Mouse (Mus musculus): ENCODE results near the gene Agap1.

The Agap1 gene

GRCm38 (mm10) chr1:89457126-89458031 lies 2.8 kb downstream of the Agap1 start:
- no peak for ATAC-seq (ENCODE audit: insufficient number of reproducible peaks, low FRiP score, low TSS enrichment)

DNA sequence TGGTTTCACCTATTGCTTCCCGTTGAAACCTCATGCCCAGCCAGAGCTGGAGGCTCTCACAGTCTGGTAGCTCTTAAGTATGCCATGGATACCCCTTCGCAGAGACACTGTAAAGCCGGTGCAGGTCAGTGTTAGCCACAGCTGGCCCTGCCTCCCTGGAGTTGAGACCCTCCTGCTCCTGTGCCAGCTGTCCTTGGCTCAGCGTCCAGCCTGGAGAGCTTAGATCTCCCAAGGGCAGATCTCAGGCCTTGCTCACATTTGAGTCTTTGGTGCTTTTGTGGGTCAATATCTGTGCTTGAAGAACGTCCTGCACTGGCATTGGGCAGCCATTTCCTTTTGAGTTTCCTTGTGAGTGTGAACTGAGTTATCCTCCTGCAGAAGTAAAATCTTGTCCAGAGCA lies 7.3 kb downstream of the Agap1 start:
- no peak for ATAC-seq (ENCODE audit: insufficient number of reproducible peaks, low FRiP score, low TSS enrichment)

- no peak for ATAC-seq (ENCODE audit: insufficient number of reproducible peaks, low FRiP score, low TSS enrichment)
Observed at GRCm38 (mm10) chr1:89463138-89463537, 8.5 kb downstream of the Agap1 start.

DNA sequence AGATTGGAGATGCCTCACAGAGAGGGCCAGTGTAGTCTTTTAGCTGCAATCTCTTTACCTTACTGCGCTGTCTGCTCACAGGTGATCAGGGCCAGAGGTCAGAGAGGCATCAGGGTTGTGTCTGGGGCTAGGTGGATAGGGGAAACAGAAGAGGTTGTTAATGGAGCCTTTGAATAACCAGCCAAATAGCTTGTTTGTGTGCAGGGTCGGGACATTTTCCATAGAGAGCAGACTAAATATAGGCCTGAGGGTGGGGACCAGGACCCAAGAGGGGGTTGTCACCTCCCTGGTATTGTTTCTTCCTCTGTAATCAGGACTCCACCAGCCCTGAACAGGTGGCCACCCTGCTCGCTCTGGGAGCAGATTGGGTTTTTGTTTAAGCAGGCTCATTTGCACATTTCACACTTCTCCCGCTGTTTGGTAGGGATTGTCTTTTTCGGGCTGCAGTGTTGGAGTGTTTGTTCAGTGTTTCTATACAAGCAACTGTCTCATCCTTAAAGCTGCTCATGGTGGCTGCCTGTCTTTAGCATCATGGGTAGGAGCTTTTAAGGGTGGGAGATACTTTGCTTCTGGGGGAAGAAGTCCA lies 10.9 kb downstream of the Agap1 start:
- no peak; the same call in 1 of the 2 replicates for ATAC-seq (ENCODE audit: insufficient number of reproducible peaks, low FRiP score, low TSS enrichment)

DNA sequence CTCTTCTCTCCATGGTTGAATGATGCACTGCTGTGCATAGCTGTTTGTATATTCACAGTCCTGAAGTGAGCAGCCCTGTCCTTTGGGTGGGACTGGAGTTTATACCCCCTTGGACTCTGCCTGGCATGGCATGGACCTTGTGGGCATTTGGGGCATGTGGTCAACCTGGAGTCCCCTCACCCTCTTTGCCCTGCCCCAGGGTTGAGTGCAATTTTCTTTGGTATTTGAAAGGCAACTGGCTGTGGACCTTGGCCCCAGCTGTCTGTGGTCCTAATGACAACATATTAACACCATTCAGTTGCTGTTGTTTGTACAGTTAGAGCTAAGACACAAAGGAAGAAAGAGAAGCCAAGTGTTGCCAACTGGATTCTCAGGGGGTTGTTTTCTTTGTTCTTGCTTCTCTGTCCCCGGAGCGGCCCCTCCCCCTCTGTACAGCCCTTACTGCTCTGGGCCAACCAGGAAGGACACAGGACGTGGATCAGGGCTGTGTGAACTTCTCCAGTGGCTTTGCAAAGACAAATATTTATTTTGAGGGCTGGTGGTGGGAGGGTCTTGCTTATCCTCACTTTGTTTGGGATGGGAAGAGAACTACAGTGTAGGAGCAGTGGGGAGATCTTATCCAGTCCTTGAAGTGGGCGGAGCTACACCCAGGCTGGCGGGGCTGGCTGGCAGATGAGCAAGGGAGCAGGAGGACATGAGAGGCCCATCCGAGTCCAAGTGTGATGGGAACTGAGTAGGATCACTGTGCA lies 12.9 kb downstream of the Agap1 start:
- no peak for ATAC-seq (ENCODE audit: insufficient number of reproducible peaks, low FRiP score, low TSS enrichment)

DNA sequence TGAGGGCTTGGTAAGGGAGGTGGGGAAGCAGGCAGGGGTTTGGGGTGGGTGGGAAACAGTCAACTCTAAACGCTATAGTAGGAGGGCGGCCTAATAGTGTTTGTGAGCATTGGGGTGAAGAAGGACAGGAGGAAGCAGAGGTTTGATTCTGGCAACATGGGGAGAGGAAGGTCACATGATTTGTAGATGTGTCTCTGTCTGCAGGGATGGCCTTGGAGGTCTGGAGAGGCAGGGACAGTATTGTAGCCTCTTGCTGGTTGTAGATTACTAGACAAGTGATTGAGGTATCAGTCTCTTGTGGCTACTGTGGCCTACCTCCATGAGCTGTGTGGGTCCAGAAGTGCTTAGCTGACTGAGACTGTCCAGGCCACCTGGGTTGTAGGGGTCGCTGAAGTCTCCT lies 13.5 kb downstream of the Agap1 start:
- no peak for ATAC-seq (ENCODE audit: insufficient number of reproducible peaks, low FRiP score, low TSS enrichment)

DNA sequence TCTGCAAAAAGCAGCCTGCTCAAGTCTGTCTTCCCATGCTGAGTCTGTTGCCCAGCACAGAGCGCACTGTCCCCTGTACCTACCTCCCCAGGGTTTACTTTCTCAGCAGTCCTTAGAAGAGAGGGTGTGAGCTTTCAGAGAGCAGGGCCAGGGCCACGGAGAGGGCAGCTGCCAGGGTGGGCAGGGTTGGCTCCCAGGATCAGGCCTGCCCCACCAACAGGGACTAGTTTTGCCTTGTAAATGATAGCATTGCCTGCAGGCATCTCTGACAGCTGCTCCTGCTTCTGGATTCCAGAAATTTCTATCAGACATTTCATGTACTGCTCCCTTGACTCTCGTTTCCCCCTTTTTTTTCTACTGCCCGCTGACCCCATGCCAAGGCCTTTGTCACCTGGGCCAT lies 16.8 kb downstream of the Agap1 start:
- no peak for ATAC-seq (ENCODE audit: insufficient number of reproducible peaks, low FRiP score, low TSS enrichment)

DNA sequence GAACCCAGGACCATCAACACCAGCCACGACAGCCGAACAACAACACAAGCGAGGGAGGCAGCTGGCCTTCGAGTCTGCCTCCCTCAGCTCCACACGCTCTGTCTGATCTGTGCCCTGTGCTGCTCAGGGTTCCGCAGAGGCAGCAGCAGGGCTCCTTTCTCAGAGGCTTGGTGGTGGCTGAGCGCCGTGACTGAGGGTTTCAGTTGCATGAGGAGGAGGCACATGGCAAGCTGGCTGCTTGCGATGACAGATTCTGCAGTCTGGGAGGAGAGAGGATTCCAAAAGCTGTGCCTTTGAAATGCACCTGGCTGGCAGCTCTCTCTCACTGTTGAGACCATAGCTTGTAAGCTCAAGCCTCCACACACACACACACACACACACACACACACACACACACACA lies 17.3 kb downstream of the Agap1 start:
- no peak for ATAC-seq (ENCODE audit: insufficient number of reproducible peaks, low FRiP score, low TSS enrichment)

DNA sequence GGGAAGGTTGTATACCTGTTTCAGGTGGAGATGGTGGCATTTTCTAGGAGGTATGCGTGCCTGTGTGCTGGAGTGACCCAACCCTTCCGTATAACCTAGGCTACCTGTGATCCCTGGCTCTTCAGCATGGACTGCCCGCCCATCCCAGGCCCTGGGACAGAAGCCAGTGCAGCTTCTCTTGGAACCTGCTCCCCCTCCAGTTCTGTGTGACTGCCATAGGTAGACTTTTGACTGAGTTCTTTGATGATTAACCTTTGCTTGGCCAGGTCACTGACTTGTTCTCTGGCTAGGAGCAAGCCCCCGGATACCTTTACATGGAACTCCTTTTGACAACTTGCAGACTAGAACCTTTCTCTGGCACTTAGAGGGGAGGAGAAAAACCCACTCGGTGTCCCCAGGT lies 19.3 kb downstream of the Agap1 start:
- ATAC-seq (ENCODE audit: insufficient number of reproducible peaks, low FRiP score, low TSS enrichment): no peak

DNA sequence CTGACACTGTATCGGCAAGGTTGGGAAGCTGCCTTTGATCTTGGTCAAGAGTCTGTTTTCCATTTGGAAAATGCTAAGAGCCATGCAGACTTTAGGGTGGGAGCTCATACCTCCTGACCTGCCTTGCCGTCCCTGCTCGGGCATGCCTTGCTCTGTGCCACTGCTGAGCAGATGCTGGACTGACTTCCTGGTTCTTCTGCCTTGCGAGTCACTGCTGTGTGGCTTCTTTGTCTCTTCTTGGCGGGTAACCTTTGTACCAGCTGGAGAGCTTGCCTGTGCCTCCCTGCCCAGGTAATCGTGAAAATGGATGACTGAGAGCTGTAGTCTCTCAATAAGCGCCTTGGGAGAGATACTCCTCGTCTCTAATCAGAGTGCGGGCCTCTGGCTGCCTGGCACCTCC lies 20.2 kb downstream of the Agap1 start:
- ATAC-seq (ENCODE audit: insufficient number of reproducible peaks, low FRiP score, low TSS enrichment): no peak

- ATAC-seq (ENCODE audit: insufficient number of reproducible peaks, low FRiP score, low TSS enrichment): no peak
Observed at GRCm38 (mm10) chr1:89477033-89477432, 22.4 kb downstream of the Agap1 start.

- no peak for ATAC-seq (ENCODE audit: insufficient number of reproducible peaks, low FRiP score, low TSS enrichment)
Observed at GRCm38 (mm10) chr1:89478571-89479460, 24.2 kb downstream of the Agap1 start.

- ATAC-seq (ENCODE audit: insufficient number of reproducible peaks, low FRiP score, low TSS enrichment): no peak
Observed at GRCm38 (mm10) chr1:89481154-89481553, 26.5 kb downstream of the Agap1 start.

GRCm38 (mm10) chr1:89482812-89483211 lies 28.2 kb downstream of the Agap1 start:
- no peak for ATAC-seq (ENCODE audit: insufficient number of reproducible peaks, low FRiP score, low TSS enrichment)

DNA sequence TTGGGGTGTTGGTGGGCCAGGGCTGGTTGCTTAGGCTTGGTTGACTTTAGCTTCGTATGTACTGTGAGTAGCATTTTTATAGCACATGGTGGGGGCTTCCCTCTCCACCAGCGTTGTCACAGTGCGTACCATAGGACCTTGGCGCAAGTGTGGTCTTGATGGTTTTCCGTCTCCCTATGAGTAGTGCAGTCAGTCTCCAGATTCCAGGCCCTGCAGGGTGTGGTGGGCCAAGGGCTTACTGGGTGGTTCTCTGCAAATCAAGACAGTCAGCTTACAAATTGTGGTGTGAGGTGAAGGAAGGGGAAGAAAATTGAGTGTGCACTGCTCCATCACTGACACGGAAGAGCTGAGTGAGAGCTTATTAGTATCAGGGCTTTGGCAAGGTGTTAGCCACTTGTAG lies 32.3 kb downstream of the Agap1 start:
- no peak for ATAC-seq (ENCODE audit: insufficient number of reproducible peaks, low FRiP score, low TSS enrichment)

- ATAC-seq (ENCODE audit: insufficient number of reproducible peaks, low FRiP score, low TSS enrichment): no peak
Observed at GRCm38 (mm10) chr1:89489111-89489971, 34.7 kb downstream of the Agap1 start.

GRCm38 (mm10) chr1:89493177-89493576 lies 38.6 kb downstream of the Agap1 start:
- ATAC-seq (ENCODE audit: insufficient number of reproducible peaks, low FRiP score, low TSS enrichment): no peak

DNA sequence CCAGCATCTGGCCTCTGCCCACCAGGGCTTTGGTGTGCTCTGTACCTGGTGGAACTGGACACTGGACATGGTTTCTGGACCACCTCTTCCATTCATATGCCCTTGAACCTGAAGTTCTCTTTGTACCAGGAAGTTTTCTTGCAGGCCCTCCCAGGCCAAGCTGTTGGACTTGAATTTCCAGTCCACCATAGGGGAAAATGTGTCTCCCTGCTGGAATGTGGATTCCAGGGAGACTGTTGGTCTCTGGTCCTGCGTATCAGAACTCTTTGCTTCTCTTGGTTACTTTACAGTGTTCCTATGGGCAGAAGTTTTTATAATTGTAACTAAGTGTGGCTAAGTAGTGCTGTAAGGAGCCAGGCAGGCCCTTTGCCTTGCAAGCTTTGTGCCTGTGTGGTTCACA lies 40.2 kb downstream of the Agap1 start:
- ATAC-seq (ENCODE audit: insufficient number of reproducible peaks, low FRiP score, low TSS enrichment): no peak

GRCm38 (mm10) chr1:89496204-89496603 lies 41.6 kb downstream of the Agap1 start:
- ATAC-seq (ENCODE audit: insufficient number of reproducible peaks, low FRiP score, low TSS enrichment): no peak

All from cerebellum, adult (tissue).